Mouse (Mus musculus) spleen, adult 18-20 months (tissue): ENCODE data around the gene Sash1.

Experiments
- DNase-seq, 2 experiments: peaks; one replicate each; pipeline ENCODE4 v3.0.0; 2022; ENCODE audit warnings: mixed read lengths in 2 of 2

The Sash1 gene

GRCm38 (mm10) chr10:8898831-8899511, 13.1 kb upstream of the Sash1 start:
- no peak for DNase-seq

DNA sequence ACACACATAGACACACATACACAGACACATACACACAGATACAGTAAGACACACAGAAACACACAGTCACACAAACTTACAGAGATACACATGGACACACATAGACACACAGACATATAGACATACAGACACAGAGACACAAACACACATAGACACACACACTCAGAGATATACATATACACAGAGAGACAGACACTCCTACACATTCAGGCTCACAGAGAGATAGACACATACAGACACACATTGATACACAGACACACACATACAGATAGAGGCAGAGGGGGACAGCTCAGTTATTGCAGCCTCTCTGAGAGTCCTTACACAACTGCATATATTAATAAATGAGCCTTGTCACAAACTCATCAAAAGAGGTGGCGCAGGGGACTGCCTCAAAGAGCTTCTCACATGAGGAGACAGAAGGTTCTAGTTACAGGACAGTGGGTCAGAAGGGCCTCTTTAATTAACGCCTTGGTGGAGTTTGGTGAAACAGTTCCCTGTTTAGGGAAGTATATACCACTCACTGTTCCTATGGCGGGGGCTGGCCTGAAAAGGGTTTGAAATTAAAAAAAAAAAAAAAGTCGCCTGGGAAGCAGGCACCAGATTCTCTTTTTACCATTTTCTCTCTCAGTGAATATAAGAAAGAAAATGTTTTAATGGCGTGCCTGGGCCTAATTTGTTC, 12.4 kb upstream of the Sash1 start:
- DNase-seq: no peak

DNA sequence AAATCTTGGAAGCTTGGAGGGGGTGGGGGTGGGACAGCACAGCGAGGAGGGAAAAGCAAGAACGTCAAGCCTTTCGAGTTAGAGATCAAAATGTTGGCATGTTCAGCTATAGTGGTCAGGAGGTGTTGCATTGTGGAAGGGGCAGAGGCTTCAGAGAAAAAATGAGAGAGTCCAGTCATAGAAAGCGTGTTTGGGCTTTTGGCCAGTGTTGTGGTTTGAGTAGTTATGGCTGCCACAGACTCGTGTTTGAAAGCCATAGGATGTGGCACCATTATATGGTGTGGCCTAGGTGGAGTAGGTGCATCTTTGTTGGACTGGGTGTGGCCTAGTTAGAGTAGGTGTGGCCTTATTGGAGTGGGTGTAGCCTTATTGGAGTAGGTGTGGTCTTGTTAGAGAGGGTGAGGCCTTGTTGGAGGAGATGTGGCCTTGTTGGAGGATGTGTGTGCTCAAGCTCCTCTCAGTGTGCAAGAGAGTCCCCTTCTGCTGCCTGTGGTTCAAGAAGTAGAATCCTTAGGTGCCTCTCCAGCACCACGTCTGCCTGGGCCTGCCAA, 9.2 kb upstream of the Sash1 start:
- no peak for DNase-seq

DNA sequence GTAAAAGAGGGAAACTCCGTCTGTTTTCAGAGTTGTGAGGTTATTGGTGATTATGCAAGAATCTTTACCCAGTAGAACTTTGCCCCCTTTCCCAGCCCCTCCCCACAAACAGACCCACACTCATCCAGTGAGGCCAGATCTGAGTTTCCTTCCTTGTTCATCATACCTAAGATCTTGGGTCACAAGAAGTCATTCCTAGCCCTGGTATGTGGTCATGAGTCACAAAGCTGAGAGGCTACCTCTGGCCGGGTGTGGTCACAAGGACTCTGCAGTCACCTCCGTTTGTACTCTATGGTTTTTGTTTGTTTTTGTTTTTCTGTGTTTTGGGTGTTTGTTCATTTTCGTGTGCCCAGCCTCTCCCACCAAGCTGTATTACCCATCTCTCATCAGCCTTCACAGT, 4.6 kb upstream of the Sash1 start:
- DNase-seq: no peak

DNA sequence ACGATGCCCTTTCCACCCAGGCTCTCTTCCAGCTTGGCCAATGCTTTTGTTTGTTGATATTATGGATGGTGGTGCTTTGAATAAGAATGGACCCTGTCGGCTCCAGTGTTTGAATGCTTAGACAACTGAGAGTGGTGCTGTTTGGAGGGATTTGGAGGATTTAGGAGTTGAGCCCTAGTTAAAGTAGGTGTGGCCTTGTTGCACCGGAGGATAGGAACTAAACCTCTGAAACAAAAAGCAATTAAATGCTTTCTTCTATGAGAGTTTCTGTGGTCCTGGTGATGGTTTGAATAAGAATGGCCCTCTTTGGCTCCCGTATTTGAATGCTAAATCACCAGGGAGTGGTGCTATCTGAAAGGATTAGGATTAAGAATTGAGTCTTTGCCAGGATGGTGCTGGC, 3.5 kb upstream of the Sash1 start:
- no peak for DNase-seq

GRCm38 (mm10) chr10:8886528-8886854, 621 bp upstream of the Sash1 start:
- DNase-seq: no peak

GRCm38 (mm10) chr10:8885201-8885600, 669 bp downstream of the Sash1 start:
- no peak for DNase-seq

DNA sequence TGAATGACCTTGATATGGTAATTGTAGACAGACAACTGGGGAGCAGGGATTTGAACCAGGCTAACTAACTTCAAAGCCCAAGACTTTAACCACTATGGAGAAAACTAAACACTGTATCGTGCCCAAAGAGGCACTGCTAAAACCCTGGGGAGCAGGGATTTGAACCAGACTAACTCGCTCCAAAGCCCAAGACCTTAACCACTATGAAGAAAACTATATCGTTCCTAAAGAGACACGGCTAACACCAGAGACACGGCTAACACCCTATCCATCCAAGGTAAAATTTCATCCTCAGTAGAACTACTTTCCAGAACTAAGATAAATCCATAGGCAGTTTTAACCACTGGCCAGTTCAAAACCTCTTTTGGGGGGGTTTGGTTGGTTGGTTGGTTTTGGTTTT, 1.3 kb downstream of the Sash1 start:
- no peak for DNase-seq

DNA sequence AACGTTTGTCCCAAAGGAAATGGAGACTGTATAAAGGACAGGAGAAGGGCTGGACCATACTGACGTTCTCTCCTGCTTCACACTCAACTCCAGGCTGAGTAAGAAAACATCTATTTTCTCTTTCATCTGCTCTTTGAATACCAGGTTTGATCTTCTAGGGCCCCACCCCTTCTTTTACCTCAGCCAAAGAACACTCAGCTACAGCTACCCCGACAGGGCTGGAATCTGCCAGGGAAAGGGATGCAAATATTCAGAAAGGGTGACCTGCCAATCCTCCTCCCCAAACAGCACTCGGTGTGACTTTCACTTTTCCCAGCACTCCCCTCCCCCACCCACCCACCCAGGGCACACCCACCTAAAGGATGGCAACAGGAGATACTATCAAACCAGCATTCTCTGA, 2.2 kb downstream of the Sash1 start:
- DNase-seq: no peak

DNA sequence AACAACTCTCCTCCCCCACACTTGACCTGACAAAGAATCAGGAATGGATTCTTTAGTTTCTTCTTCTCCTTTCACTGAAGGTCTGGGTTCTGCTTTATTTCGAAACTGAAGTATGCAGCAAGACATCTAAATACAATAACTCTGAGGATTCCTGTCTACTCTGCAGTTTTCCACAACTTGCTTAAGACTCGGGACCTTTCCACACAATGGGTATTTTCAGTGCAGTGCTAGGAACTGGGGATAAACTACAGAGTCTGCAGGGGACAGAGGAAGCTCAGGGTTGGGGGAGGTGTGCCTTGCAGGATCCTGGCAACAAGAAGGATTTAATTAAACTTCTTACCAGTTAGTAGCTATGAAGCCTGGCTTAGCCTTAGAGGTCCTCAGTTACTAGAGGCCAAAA, 4.1 kb downstream of the Sash1 start:
- DNase-seq: no peak

DNA sequence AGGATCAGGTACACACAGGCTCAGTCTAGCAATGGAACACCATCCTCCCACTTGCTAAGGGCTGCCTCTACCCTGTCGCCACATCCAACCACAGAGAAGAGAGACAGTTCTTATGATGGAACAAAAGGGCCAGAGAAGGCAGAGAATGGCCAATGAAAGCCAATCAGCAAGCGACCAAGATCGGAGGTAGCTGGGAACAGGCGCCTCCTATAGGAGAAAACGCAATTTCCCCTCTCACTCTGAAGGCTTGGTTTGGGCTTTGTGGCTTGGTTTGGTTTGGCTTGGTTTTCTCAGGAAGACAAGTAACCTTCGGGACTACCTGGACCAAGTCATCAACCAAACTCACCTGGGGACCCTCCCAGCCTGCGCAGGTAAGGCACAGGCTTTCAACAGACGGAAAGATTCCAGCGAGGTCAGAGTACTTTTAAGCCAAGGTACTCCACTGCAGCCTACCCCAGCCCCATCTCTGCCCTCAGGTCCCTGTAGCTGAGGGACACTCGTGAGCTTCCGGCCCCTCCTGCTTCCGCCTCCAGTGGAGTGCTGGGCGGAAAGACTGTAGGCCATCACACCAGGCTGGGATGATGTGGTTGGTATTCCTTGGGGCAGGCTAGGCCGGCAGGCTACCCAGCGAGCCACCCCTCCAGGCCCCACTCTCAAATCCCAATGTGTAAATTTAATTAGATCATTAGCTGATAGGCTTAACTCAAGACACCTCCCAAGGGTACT, 4.8 kb downstream of the Sash1 start:
- no peak for DNase-seq

- DNase-seq: no peak
Measured at GRCm38 (mm10) chr10:8878824-8879223, 7.0 kb downstream of the Sash1 start.

DNA sequence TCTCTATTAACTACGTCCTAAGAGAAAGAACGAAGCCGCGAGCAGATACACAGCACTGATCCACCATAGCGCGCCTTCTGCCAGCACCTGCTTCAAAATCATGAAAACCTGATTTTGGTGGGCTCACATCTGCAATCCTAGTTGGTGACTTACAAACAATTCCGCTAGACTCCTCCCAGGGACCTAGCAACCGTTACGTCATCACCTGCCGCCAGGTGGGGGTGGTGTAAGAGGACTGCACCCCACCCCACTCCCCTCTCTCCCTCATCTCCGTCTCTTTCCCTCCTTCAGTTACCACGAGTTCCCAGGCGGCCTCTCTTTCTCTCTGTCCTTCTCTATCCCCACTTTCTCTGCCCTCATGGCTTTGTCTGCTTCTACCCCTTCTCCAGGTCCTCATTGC, 7.5 kb downstream of the Sash1 start:
- DNase-seq: no peak

DNA sequence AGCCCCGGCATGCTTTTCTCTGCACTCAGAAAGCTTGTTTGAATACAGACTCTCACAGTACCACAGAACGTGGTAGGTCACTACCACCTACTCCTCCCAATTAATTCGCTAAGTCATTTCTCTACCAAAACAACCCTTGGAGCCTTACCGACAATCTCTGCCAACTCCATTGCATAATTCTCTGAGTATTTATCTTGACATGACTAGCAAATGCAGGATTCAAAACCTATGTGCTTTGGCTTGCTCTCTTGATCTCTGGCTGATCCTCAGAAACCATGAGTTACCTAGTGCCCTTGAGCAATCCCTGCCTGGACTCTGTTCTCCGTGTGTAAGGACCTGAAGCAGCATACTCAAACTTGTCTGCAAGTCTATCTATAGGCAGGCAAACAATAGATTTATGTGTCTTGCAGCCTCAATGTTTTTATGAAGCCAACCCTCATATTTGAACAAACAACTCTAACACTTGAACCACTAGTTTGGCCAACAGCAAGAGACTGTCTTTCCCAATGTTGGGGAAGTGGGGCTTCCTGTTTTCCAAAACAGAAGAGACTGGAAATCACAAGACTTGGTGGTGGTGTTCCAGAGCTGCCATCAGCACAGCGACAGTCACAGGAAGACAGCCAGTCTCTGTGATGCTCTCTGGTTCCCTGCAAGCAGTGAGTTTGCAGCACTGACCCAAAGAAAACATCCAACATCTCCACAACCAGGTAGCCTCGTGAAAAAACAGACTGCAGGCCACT, 12.1 kb downstream of the Sash1 start:
- no peak for DNase-seq

GRCm38 (mm10) chr10:8872788-8873187, 13.1 kb downstream of the Sash1 start:
- no peak for DNase-seq

DNA sequence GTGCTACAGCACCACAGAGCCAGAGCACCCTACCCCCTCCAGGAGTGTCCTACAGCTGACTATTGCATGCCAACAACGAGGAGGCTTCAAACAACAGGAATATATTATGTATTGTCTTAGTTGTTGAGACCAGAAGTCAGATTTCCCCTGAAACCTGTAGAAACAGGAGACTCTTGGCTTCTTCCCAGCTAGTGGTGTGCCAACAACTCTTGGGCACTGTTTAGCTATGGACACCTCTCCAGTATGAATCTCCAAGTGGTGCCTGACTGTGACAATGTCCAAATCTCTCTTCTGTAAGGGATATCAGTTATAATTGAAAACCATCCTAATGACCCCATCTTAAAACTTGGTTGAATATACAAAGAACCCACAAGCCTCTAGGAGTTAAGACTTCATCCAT, 13.9 kb downstream of the Sash1 start:
- no peak for DNase-seq

GRCm38 (mm10) chr10:8870368-8870767, 15.5 kb downstream of the Sash1 start:
- no peak for DNase-seq

GRCm38 (mm10) chr10:8866062-8866642, 19.7 kb downstream of the Sash1 start:
- DNase-seq: no peak

DNA sequence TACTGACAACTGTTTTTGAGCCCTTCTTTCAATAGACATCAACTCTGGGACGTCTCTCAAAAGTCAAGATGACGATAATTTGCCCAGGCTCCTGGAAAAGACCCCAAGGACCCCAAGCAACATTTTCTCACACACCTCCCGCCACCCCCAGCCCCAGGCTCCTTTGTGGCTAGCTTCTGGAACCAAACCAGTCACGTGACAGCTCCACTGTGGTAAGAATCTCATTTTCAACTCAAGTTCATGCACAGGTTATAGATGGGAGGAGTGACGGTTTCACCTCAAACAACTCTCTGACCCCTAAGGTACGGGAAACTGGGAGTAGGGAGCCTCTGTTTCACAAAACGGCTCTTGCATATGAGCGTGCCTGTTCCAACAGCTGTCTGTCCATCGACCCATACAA, 25.2 kb downstream of the Sash1 start:
- DNase-seq: no peak

- DNase-seq: no peak
Measured at GRCm38 (mm10) chr10:8858718-8859117, 27.2 kb downstream of the Sash1 start.

GRCm38 (mm10) chr10:8856942-8857341, 28.9 kb downstream of the Sash1 start:
- DNase-seq: no peak

GRCm38 (mm10) chr10:8853326-8853725, 32.5 kb downstream of the Sash1 start:
- DNase-seq: no peak

DNA sequence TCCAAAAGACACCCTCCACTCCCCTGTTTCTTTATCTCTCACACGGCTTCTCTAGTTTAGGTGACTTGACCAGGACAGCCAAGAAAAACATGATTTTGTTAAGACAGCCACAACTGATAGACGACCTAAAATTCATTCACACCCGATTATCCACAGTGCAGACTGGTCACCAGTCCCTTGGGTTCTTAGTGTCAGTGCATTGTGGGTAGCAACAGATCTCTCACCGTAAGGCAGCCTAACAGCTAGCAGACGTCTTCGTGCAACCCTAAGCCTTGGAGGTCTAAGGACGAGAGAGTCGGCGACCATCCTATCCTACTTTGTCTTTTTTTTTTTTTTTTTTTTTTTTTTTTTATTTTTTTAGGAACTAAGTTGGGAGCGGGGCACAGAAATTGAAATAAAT, 34.2 kb downstream of the Sash1 start:
- DNase-seq: no peak
